In genomic region chr10:45193330-45194310, GRCm38 (mm10) we compare ENCODE assay signal across 14 mouse cellular contexts. TPM values are rescaled to one million over a fixed set of nuclear protein-coding genes. Genes with fewer than 3 reads are reported as not detected.
DNase-seq lines count a peak whose midpoint lies in the region; ATAC-seq lines count a peak whose summit lies in the region.
"Had no signal": no experiment of that assay in that cellular context is flagged by ENCODE, and none has a peak within 500 bp of the region (broad histone marks: within the 10 kb centered on the region; RNA-seq: fewer than 3 reads in every experiment).

No protein-coding gene starts in this region.

- no peak overlapping the region for H3K4me2 ChIP-seq in intestine, embryonic 14.5 days (ENCODE audit: low read length)
- H3K4me2 ChIP-seq in intestine, embryonic 16.5 days (ENCODE audit: low read depth, low read length) = no peak overlapping the region
- H3K4me2 ChIP-seq in hindbrain, embryonic 13.5 days = no peak overlapping the region
- H3K4me2 ChIP-seq in neural tube, embryonic 12.5 days (replicated peaks) = 0 out of 2 replicates have a peak overlapping the region, but pooled peaks have one; percentile 1
- H3K4me2 ChIP-seq: limb, embryonic 12.5 days had no signal

- no peak overlapping the region for H3K9ac ChIP-seq in intestine, embryonic 14.5 days (ENCODE audit: low read length)
- H3K9ac ChIP-seq in intestine, embryonic 16.5 days (ENCODE audit: low read depth, low read length) = no peak overlapping the region
- no peak overlapping the region for H3K9ac ChIP-seq in hindbrain, embryonic 13.5 days
- H3K9ac ChIP-seq in neural tube, embryonic 12.5 days = no peak overlapping the region
- H3K9ac ChIP-seq: limb, embryonic 12.5 days had no signal

- no peak overlapping the region for H3K4me3 ChIP-seq in intestine, embryonic 14.5 days (ENCODE audit: low read depth, low read length)
- no peak overlapping the region for H3K4me3 ChIP-seq in intestine, embryonic 16.5 days (ENCODE audit: low read length)
- H3K4me3 ChIP-seq in hindbrain, embryonic 13.5 days = no peak overlapping the region
- H3K4me3 ChIP-seq in neural tube, embryonic 12.5 days = no peak overlapping the region
- H3K4me3 ChIP-seq: layer of hippocampus, adult 2 months; limb, embryonic 12.5 days had no signal

- DNase-seq in intestine, embryonic 14.5 days (ENCODE audit: low spot score) = peak; percentile 48
- DNase-seq in R1 (ENCODE audit: low read depth, low spot score) = peak; percentile 89
- no peak for DNase-seq in spleen, adult 18-20 months
- DNase-seq: cerebellum, postnatal 25 days; heart, postnatal 36 days; thymus, postnatal 14 days had no signal

- no peaks in the 10 kb centered on the region for H3K27me3 ChIP-seq in intestine, embryonic 14.5 days (replicated peaks; ENCODE audit: control insufficient read depth, insufficient read depth, low read length)
- no peaks in the 10 kb centered on the region for H3K27me3 ChIP-seq in intestine, embryonic 16.5 days (replicated peaks; ENCODE audit: control insufficient read depth, insufficient read depth, low read length)
- H3K27me3 ChIP-seq in hindbrain, embryonic 13.5 days = no peaks in the 10 kb centered on the region
- no peaks in the 10 kb centered on the region for H3K27me3 ChIP-seq in neural tube, embryonic 12.5 days (replicated peaks)
- H3K27me3 ChIP-seq: CH12.LX; limb, embryonic 12.5 days had no signal

- ATAC-seq in intestine, embryonic 14.5 days (replicated peaks; ENCODE audit: low FRiP score, low TSS enrichment, low read depth) = no peak
- ATAC-seq in intestine, embryonic 16.5 days = no peak
- ATAC-seq in hindbrain, embryonic 13.5 days (ENCODE audit: low FRiP score) = peak; percentile 79
- peak; percentile 88 for ATAC-seq in neural tube, embryonic 12.5 days (ENCODE audit: low FRiP score, low read depth)
- ATAC-seq in inflammation-experienced regulatory T-cells, adult 6 months = no peak
- ATAC-seq: activated CD4-positive, CD25-positive, alpha-beta regulatory T cell, adult 4 months had no signal

- no peak overlapping the region for H3K27ac ChIP-seq in intestine, embryonic 14.5 days (ENCODE audit: low read depth)
- H3K27ac ChIP-seq in intestine, embryonic 16.5 days (ENCODE audit: low read length) = no peak overlapping the region
- H3K27ac ChIP-seq in hindbrain, embryonic 13.5 days = peak overlapping the region; percentile 5; the same call in 1 of the 2 replicates
- H3K27ac ChIP-seq in neural tube, embryonic 12.5 days = no peak overlapping the region
- H3K27ac ChIP-seq: layer of hippocampus, adult 2 months; limb, embryonic 12.5 days had no signal

- 36% methylated on average over 14 of the region's 14 CpGs for WGBS in intestine, embryonic 14.5 days
- 38% methylated on average over 14 of the region's 14 CpGs for WGBS in intestine, embryonic 16.5 days
- WGBS in hindbrain, embryonic 13.5 days = 39% methylated on average over 14 of the region's 14 CpGs
- WGBS in neural tube, embryonic 12.5 days = 21% methylated on average over 14 of the region's 14 CpGs

- H3K4me1 ChIP-seq in intestine, embryonic 14.5 days (replicated peaks; ENCODE audit: control insufficient read depth, insufficient read depth, low read length) = no peaks in the 10 kb centered on the region
- no peaks in the 10 kb centered on the region for H3K4me1 ChIP-seq in intestine, embryonic 16.5 days (ENCODE audit: control insufficient read depth, insufficient read depth, low read length)
- peaks cover 11% of the 10 kb centered on the region for H3K4me1 ChIP-seq in hindbrain, embryonic 13.5 days (replicated peaks)
- peaks cover 17% of the 10 kb centered on the region for H3K4me1 ChIP-seq in neural tube, embryonic 12.5 days

- no peaks in the 10 kb centered on the region for H3K36me3 ChIP-seq in intestine, embryonic 14.5 days (ENCODE audit: control insufficient read depth, insufficient read depth, low read length)
- H3K36me3 ChIP-seq in intestine, embryonic 16.5 days (ENCODE audit: control insufficient read depth, insufficient read depth, low read length) = no peaks in the 10 kb centered on the region
- no peaks in the 10 kb centered on the region for H3K36me3 ChIP-seq in hindbrain, embryonic 13.5 days
- no peaks in the 10 kb centered on the region for H3K36me3 ChIP-seq in neural tube, embryonic 12.5 days
- H3K36me3 ChIP-seq: limb, embryonic 12.5 days had no signal

- H3K9me3 ChIP-seq in intestine, embryonic 14.5 days (ENCODE audit: control insufficient read depth, low read length) = no peaks in the 10 kb centered on the region
- no peaks in the 10 kb centered on the region for H3K9me3 ChIP-seq in intestine, embryonic 16.5 days (ENCODE audit: control insufficient read depth, low read length)
- H3K9me3 ChIP-seq in hindbrain, embryonic 13.5 days = no peaks in the 10 kb centered on the region
- no peaks in the 10 kb centered on the region for H3K9me3 ChIP-seq in neural tube, embryonic 12.5 days
- H3K9me3 ChIP-seq: limb, embryonic 12.5 days had no signal

RNA-seq across cellular contexts. Expression of gene Popdc3, which starts 15.7 kb away (rescaled TPM):
- 0.22 and 0.51 TPM in 2 replicates for polyA plus RNA-seq in intestine, embryonic 14.5 days (2014; fragmentation: Nextera tagmentation; extraction: Ambion mirVana)
- 0.51 and 0.59 TPM in 2 replicates for polyA plus RNA-seq in intestine, embryonic 16.5 days (2015; fragmentation: Nextera tagmentation; extraction: Ambion mirVana)
- 1.8 and 2.4 TPM in 2 replicates for polyA plus RNA-seq in hindbrain, embryonic 13.5 days (2015; fragmentation: Nextera tagmentation; extraction: Ambion mirVana)
- polyA plus RNA-seq in neural tube, embryonic 12.5 days (2016; fragmentation: Nextera tagmentation; extraction: Ambion mirVana) = 0.81 and 1.1 TPM in 2 replicates
- not detected for polyA plus RNA-seq in inflammation-experienced regulatory T-cells, adult 6 months (2017; shearing (Covaris generic))
- polyA plus RNA-seq: activated CD4-positive, CD25-positive, alpha-beta regulatory T cell, adult 4 months had no signal

Comparison
In these comparisons a context has a peak if more than half of its experiments do, and no peak if none do; other contexts are left out.
1. ATAC-seq: peak in hindbrain, embryonic 13.5 days (single experiment) and neural tube, embryonic 12.5 days (single experiment); none in intestine, embryonic 14.5 days (single experiment), intestine, embryonic 16.5 days (single experiment) and inflammation-experienced regulatory T-cells, adult 6 months (single experiment).
2. DNase-seq: peak in intestine, embryonic 14.5 days (single experiment) and R1 (single experiment); none in spleen, adult 18-20 months (0 of 2).